In the genomic region with DNA sequence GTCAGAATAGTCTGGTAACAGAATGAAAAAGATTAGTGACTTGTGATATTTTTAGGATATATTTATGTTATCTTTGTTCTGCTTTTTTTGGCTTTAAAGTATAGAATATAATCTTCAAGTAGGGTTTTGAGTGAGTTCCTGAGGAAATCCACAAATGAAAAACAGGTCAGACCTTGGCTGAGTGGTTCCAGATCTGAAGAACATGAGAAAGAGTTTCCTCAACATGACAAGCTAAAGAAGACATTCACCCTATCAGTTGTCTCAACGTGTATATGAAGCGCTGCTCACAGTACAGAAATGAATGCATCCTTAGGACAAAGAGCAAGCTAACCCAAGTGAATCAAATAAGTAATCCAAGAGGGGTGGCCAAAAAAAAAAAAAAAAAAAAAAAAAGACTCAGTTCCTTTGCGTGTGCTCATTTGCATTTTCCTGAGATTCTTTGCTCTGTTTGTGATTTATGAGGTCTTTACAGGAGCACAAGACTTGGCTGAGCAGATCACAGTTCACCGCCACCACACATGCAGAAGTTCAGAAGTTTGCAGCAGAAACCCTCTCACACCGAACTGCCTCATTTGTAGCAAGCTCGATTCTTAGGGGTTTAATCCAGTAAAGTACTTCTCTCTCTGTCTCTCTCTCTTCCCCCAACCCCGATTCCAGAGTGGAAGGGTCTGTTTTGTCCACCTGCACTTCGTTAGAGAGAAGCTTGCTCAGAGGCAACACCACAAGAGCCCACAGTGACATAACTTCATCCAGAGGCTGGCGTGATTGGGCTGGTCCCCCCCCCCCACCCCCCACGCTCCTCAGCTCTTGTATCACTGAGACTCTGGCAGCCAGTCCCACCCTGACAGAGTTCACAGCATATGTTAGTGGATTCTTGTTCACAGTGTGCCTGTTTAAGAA, we compare ENCODE assay signal across 10 mouse cellular contexts. TPM values are rescaled to one million over a fixed set of nuclear protein-coding genes. Genes with fewer than 3 reads are reported as not detected.
A peak's percentile ranks its signal among the peaks of the same experiment; 100 is the strongest.
DNase-seq lines count a peak whose midpoint lies in the region; ATAC-seq and TF ChIP-seq lines count a peak whose summit lies in the region.
"Had no signal": no experiment of that assay in that cellular context is flagged by ENCODE, and none has a peak within 500 bp of the region (broad histone marks: within the 10 kb centered on the region; RNA-seq: fewer than 3 reads in every experiment).

A gene (plus strand): TSS at position 172 of the 900 bp plus-strand sequence.

- 64% methylated on average over 10 of the region's 10 CpGs for WGBS in midbrain, embryonic 10.5 days
- WGBS in midbrain, postnatal 0 days = 62% methylated on average over 10 of the region's 10 CpGs
- WGBS in hindbrain, embryonic 14.5 days = 62% methylated on average over 10 of the region's 10 CpGs
- WGBS in midbrain, embryonic 15.5 days = 69% methylated on average over 10 of the region's 10 CpGs

- ATAC-seq in midbrain, postnatal 0 days (ENCODE audit: low FRiP score) = no peak
- no peak for ATAC-seq in hindbrain, embryonic 14.5 days (ENCODE audit: low FRiP score)
- no peak for ATAC-seq in midbrain, embryonic 15.5 days (replicated peaks)
- no peak for ATAC-seq in frontal cortex, adult (ENCODE audit: low TSS enrichment)
- ATAC-seq: Patski had no signal

- peak; percentile 31 for DNase-seq in midbrain, embryonic 10.5 days (ENCODE audit: low spot score)
- DNase-seq in midbrain, postnatal 0 days (ENCODE audit: low spot score) = no peak
- peak; percentile 37 for DNase-seq in gastrocnemius, adult 2 months
- DNase-seq in hindbrain, embryonic 14.5 days (ENCODE audit: low spot score) = no peak
- DNase-seq in cerebellum, postnatal 36 days = no peak
- DNase-seq in layer of hippocampus, adult 9-11 months = no peak

- no peak for TF ChIP-seq CTCF in midbrain, postnatal 0 days (IDR thresholded peaks at IDR 0.05)
- TF ChIP-seq CTCF in gastrocnemius, adult 2 months (IDR thresholded peaks at IDR 0.05) = no peak

- H3K4me3 ChIP-seq in midbrain, embryonic 10.5 days = no peak within 1 kb of the TSS
- H3K4me3 ChIP-seq in midbrain, postnatal 0 days (ENCODE audit: low read depth, low read length) = no peak within 1 kb of the TSS
- H3K4me3 ChIP-seq in gastrocnemius, adult 2 months = peak within 1 kb of the TSS; percentile 54
- no peak within 1 kb of the TSS for H3K4me3 ChIP-seq in hindbrain, embryonic 14.5 days (replicated peaks; ENCODE audit: low read length)
- H3K4me3 ChIP-seq in midbrain, embryonic 15.5 days = no peak within 1 kb of the TSS
- H3K4me3 ChIP-seq: megakaryocyte, embryonic 14.5 days had no signal

- H3K9me3 ChIP-seq in midbrain, embryonic 10.5 days (replicated peaks) = no peaks in the 10 kb centered on the region
- H3K9me3 ChIP-seq in midbrain, postnatal 0 days (ENCODE audit: low read length) = no peaks in the 10 kb centered on the region
- H3K9me3 ChIP-seq in hindbrain, embryonic 14.5 days (ENCODE audit: control insufficient read depth, low read length) = no peaks in the 10 kb centered on the region
- no peaks in the 10 kb centered on the region for H3K9me3 ChIP-seq in midbrain, embryonic 15.5 days

- H3K4me1 ChIP-seq in midbrain, embryonic 10.5 days = no peaks in the 10 kb centered on the region
- no peaks in the 10 kb centered on the region for H3K4me1 ChIP-seq in midbrain, postnatal 0 days (ENCODE audit: insufficient read depth, low read length)
- H3K4me1 ChIP-seq in hindbrain, embryonic 14.5 days (replicated peaks; ENCODE audit: control insufficient read depth, insufficient read depth, low read length) = no peaks in the 10 kb centered on the region
- no peaks in the 10 kb centered on the region for H3K4me1 ChIP-seq in midbrain, embryonic 15.5 days
- H3K4me1 ChIP-seq: megakaryocyte, embryonic 14.5 days had no signal

- no peaks in the 10 kb centered on the region for H3K36me3 ChIP-seq in midbrain, embryonic 10.5 days
- no peaks in the 10 kb centered on the region for H3K36me3 ChIP-seq in midbrain, postnatal 0 days (ENCODE audit: insufficient read depth, low read length)
- no peaks in the 10 kb centered on the region for H3K36me3 ChIP-seq in hindbrain, embryonic 14.5 days (replicated peaks; ENCODE audit: control insufficient read depth, insufficient read depth)
- no peaks in the 10 kb centered on the region for H3K36me3 ChIP-seq in midbrain, embryonic 15.5 days (replicated peaks)

- no peaks in the 10 kb centered on the region for H3K27me3 ChIP-seq in midbrain, embryonic 10.5 days (ENCODE audit: low read depth, poor library complexity, severe bottlenecking)
- H3K27me3 ChIP-seq in midbrain, postnatal 0 days (ENCODE audit: insufficient read depth, low read length) = no peaks in the 10 kb centered on the region
- H3K27me3 ChIP-seq in hindbrain, embryonic 14.5 days (ENCODE audit: control insufficient read depth, insufficient read depth, low read length) = no peaks in the 10 kb centered on the region
- H3K27me3 ChIP-seq in midbrain, embryonic 15.5 days (replicated peaks) = no peaks in the 10 kb centered on the region
- H3K27me3 ChIP-seq: megakaryocyte, embryonic 14.5 days; Patski had no signal

- no peak within 1 kb of the TSS for H3K9ac ChIP-seq in midbrain, postnatal 0 days (replicated peaks; ENCODE audit: low read length, poor library complexity, severe bottlenecking)
- no peak within 1 kb of the TSS for H3K9ac ChIP-seq in hindbrain, embryonic 14.5 days
- H3K9ac ChIP-seq in midbrain, embryonic 15.5 days = no peak within 1 kb of the TSS

- H3K27ac ChIP-seq in midbrain, embryonic 10.5 days (replicated peaks) = no peak within 1 kb of the TSS
- no peak within 1 kb of the TSS for H3K27ac ChIP-seq in midbrain, postnatal 0 days (ENCODE audit: low read depth, low read length)
- peak within 1 kb of the TSS; percentile 75 for H3K27ac ChIP-seq in gastrocnemius, adult 2 months
- H3K27ac ChIP-seq in hindbrain, embryonic 14.5 days = no peak within 1 kb of the TSS
- no peak within 1 kb of the TSS for H3K27ac ChIP-seq in midbrain, embryonic 15.5 days

- no peak within 1 kb of the TSS for H3K4me2 ChIP-seq in midbrain, postnatal 0 days (ENCODE audit: low read depth, low read length, poor library complexity, severe bottlenecking)
- no peak within 1 kb of the TSS for H3K4me2 ChIP-seq in hindbrain, embryonic 14.5 days (replicated peaks)
- no peak within 1 kb of the TSS for H3K4me2 ChIP-seq in midbrain, embryonic 15.5 days

- intact Hi-C loops in gastrocnemius, adult 2 months (cut with DNase I) = no loop called here

RNA-seq across cellular contexts. Expression of the gene that starts here (rescaled TPM):
- 68.6 and 91.4 TPM in 2 replicates for polyA plus RNA-seq in midbrain, embryonic 10.5 days (2016; fragmentation: Nextera tagmentation; extraction: Ambion mirVana)
- 4.9 and 5.6 TPM in 2 replicates for total RNA-seq in midbrain, postnatal 0 days (2014; rRNA removed)
- polyA plus RNA-seq in midbrain, postnatal 0 days (2015; fragmentation: Nextera tagmentation; extraction: Ambion mirVana) = 7.8 and 8.2 TPM in 2 replicates
- total RNA-seq in gastrocnemius, adult 2 months (2021) = 10 to 100 TPM in 1 of 2 experiments, 1 to 10 TPM in 1; 7.4 to 22.7 TPM
- polyA plus RNA-seq in hindbrain, embryonic 14.5 days (2014; fragmentation: Nextera tagmentation; extraction: Ambion mirVana) = 29.3 and 41.5 TPM in 2 replicates
- polyA plus RNA-seq in midbrain, embryonic 15.5 days (2015; fragmentation: Nextera tagmentation; extraction: Ambion mirVana) = 15.4 and 16.7 TPM in 2 replicates
- polyA plus RNA-seq: Patski had no signal

Comparison
In these comparisons a context has a peak if more than half of its experiments do, and no peak if none do; other contexts are left out.
1. DNase-seq: peak in midbrain, embryonic 10.5 days (single experiment) and gastrocnemius, adult 2 months (single experiment); none in midbrain, postnatal 0 days (single experiment), hindbrain, embryonic 14.5 days (single experiment), cerebellum, postnatal 36 days (0 of 2) and layer of hippocampus, adult 9-11 months (single experiment).